Mouse (Mus musculus) embryonic facial prominence, embryonic 12.5 days (tissue): Measurements from ENCODE around the gene Chd5. TPM values are rescaled to one million over a fixed set of nuclear protein-coding genes. Genes with fewer than 3 reads are reported as not detected.

Experiments used
- ATAC-seq: fragments of 200-750 bp; cut with Nextera tagmentation; 2 replicates; pipeline ENCODE4 v1.8.0; 2017; ENCODE audit not compliant: insufficient number of reproducible peaks, insufficient read depth, low FRiP score, low TSS enrichment
- H3K27ac ChIP-seq: fragments of 300-500 bp; sonication (generic); 2 replicates; pipeline ENCODE4 v1.5.1; 2016; ENCODE audit warnings: mild to moderate bottlenecking
- H3K27me3 ChIP-seq: fragments of 300-500 bp; sonication (generic); 2 replicates; pipeline ENCODE4 v1.6.1; 2016; ENCODE audit warnings: mild to moderate bottlenecking, moderate library complexity
- H3K36me3 ChIP-seq: fragments of 300-500 bp; sonication (generic); 2 replicates; pipeline ENCODE4 v1.6.1; 2016; ENCODE audit warnings: mild to moderate bottlenecking
- H3K4me1 ChIP-seq: fragments of 300-500 bp; sonication (generic); 2 replicates; pipeline ENCODE4 v1.6.1; 2016
- H3K4me2 ChIP-seq: fragments of 300-500 bp; sonication (generic); replicated peaks from 2 replicates; pipeline ENCODE4 v1.6.1; 2016; ENCODE audit warnings: mild to moderate bottlenecking, moderate library complexity
- H3K4me3 ChIP-seq: fragments of 300-500 bp; sonication (generic); 2 replicates; pipeline ENCODE4 v1.5.1; 2016; ENCODE audit warnings: mild to moderate bottlenecking
- H3K9ac ChIP-seq: fragments of 300-500 bp; sonication (generic); 2 replicates; pipeline ENCODE4 v1.6.1; 2016; ENCODE audit warnings: mild to moderate bottlenecking, moderate library complexity
- H3K9me3 ChIP-seq: fragments of 300-500 bp; sonication (generic); 2 replicates; pipeline ENCODE4 v1.6.1; 2016; ENCODE audit warnings: mild to moderate bottlenecking, moderate library complexity
- WGBS: fragments of 180-500 bp; shearing (Covaris S2); methylation state at CpG from one replicate; pipeline ENCODE4 v1.1.7; 2016; 5-methylcytosine and 5-hydroxymethylcytosine counted together
- polyA plus RNA-seq: library from polyadenylated mRNA; unstranded; fragments of >200 nt; fragmentation: Nextera tagmentation; extraction: Ambion mirVana; gene quantifications from 2 replicates; pipeline ENCODE4 v1.2.1, GENCODE M21; 2016

Chd5 gene
- polyA plus RNA-seq, result 0.33 and 0.46 TPM in 2 replicates

- H3K4me3 ChIP-seq, result peak within 1 kb of the TSS; percentile 59
- peak within 1 kb of the TSS; percentile 100 for H3K4me2 ChIP-seq
- peaks cover 23% of the 10 kb centered on the region for H3K36me3 ChIP-seq
- ATAC-seq, result no peak
- WGBS, result under 1% methylated on average over 61 of the region's 120 CpGs
- H3K9me3 ChIP-seq, result no peaks in the 10 kb centered on the region
- peaks cover 70% of the 10 kb centered on the region for H3K27me3 ChIP-seq
- H3K9ac ChIP-seq, result peak within 1 kb of the TSS; percentile 63
- no peak within 1 kb of the TSS for H3K27ac ChIP-seq
- H3K4me1 ChIP-seq, result peaks cover 16% of the 10 kb centered on the region; the same call in 1 of the 2 replicates
Measured at GRCm38 (mm10) chr4:152338419-152339292, at the start of gene Chd5. TSS of gene Chd5 (plus strand) at chr4:152338651.

GRCm38 (mm10) chr4:152290385-152290784 lies 48.1 kb upstream of the Chd5 start:
- Histone ChIP-seq H3K27ac (no peak overlapping the region), H3K9me3 (peaks cover 3% of the 10 kb centered on the region; the same call in 1 of the 2 replicates), H3K4me1 (peaks cover 18% of the 10 kb centered on the region), H3K9ac (peak overlapping the region; percentile 41), H3K4me3 (peak overlapping the region; percentile 29), H3K36me3 (no peaks in the 10 kb centered on the region), H3K4me2 (peak overlapping the region; percentile 56), H3K27me3 (peaks cover 83% of the 10 kb centered on the region)
- ATAC-seq, result no peak
- WGBS, result under 1% methylated on average over 39 of the region's 39 CpGs

- Histone ChIP-seq H3K27ac (no peak overlapping the region), H3K9me3 (peaks cover 3% of the 10 kb centered on the region; the same call in 1 of the 2 replicates), H3K4me2 (peak overlapping the region; percentile 56), H3K4me3 (peak overlapping the region; percentile 29; the same call in 1 of the 2 replicates), H3K36me3 (no peaks in the 10 kb centered on the region), H3K9ac (no peak overlapping the region), H3K27me3 (peaks cover 83% of the 10 kb centered on the region), H3K4me1 (peaks cover 22% of the 10 kb centered on the region)
- no peak for ATAC-seq
- 6% methylated on average over 11 of the region's 11 CpGs for WGBS
Measured at GRCm38 (mm10) chr4:152290991-152291390, 47.5 kb upstream of the Chd5 start.

- peaks cover 22% of the 10 kb centered on the region for H3K4me1 ChIP-seq
- peak within 1 kb of the TSS; percentile 41; the same call in 1 of the 2 replicates for H3K9ac ChIP-seq
- 20% methylated on average over 6 of the region's 6 CpGs for WGBS
- peak within 1 kb of the TSS; percentile 56 for H3K4me2 ChIP-seq
- H3K27ac ChIP-seq, result no peak within 1 kb of the TSS
- ATAC-seq, result no peak
- no peaks in the 10 kb centered on the region for H3K36me3 ChIP-seq
- H3K4me3 ChIP-seq, result peak within 1 kb of the TSS; percentile 29
- H3K27me3 ChIP-seq, result peaks cover 78% of the 10 kb centered on the region
- peaks cover 3% of the 10 kb centered on the region; the same call in 1 of the 2 replicates for H3K9me3 ChIP-seq
Measured at GRCm38 (mm10) chr4:152291562-152291961, 46.9 kb upstream of the Chd5 start, which contains the start of gene Hes3. TSS of gene Hes3 (minus strand) at chr4:152291662.

- Histone ChIP-seq H3K9me3 (peaks cover 3% of the 10 kb centered on the region; the same call in 1 of the 2 replicates), H3K4me1 (peaks cover 20% of the 10 kb centered on the region), H3K9ac (no peak overlapping the region), H3K27ac (no peak overlapping the region), H3K4me2 (no peak overlapping the region), H3K4me3 (no peak overlapping the region), H3K36me3 (no peaks in the 10 kb centered on the region), H3K27me3 (peaks cover 71% of the 10 kb centered on the region)
- ATAC-seq, result no peak
- WGBS, result 20% methylated on average over 12 of the region's 12 CpGs
Measured at GRCm38 (mm10) chr4:152292102-152292765, 46.2 kb upstream of the Chd5 start.

- 51% methylated on average over 10 of the region's 10 CpGs for WGBS
- Histone ChIP-seq H3K4me2 (no peak overlapping the region), H3K27me3 (peaks cover 56% of the 10 kb centered on the region), H3K36me3 (peaks cover under 1% of the 10 kb centered on the region; the same call in 1 of the 2 replicates), H3K9ac (no peak overlapping the region), H3K4me3 (no peak overlapping the region), H3K9me3 (no peaks in the 10 kb centered on the region), H3K4me1 (peaks cover 32% of the 10 kb centered on the region), H3K27ac (no peak overlapping the region)
- no peak for ATAC-seq
Measured at GRCm38 (mm10) chr4:152294188-152294929, 44.1 kb upstream of the Chd5 start.

GRCm38 (mm10) chr4:152295916-152296315 lies 42.5 kb upstream of the Chd5 start:
- Histone ChIP-seq H3K9ac (no peak overlapping the region), H3K9me3 (no peaks in the 10 kb centered on the region), H3K4me3 (no peak overlapping the region), H3K36me3 (peaks cover 15% of the 10 kb centered on the region), H3K4me1 (peaks cover 22% of the 10 kb centered on the region), H3K27ac (no peak overlapping the region), H3K27me3 (peaks cover 41% of the 10 kb centered on the region), H3K4me2 (no peak overlapping the region)
- 38% methylated on average over 4 of the region's 4 CpGs for WGBS
- no peak for ATAC-seq

GRCm38 (mm10) chr4:152296371-152296770 lies 42.1 kb upstream of the Chd5 start:
- ATAC-seq, result no peak
- WGBS, result 19% methylated on average over 8 of the region's 8 CpGs
- 0 out of 2 replicates have a peak overlapping the region, but pooled peaks have one; percentile 23 for H3K27ac ChIP-seq
- H3K4me3 ChIP-seq, result peak overlapping the region; percentile 99
- no peaks in the 10 kb centered on the region for H3K9me3 ChIP-seq
- H3K9ac ChIP-seq, result peak overlapping the region; percentile 49; the same call in 1 of the 2 replicates
- H3K27me3 ChIP-seq, result peaks cover 36% of the 10 kb centered on the region
- H3K4me1 ChIP-seq, result peaks cover 20% of the 10 kb centered on the region
- H3K36me3 ChIP-seq, result peaks cover 20% of the 10 kb centered on the region
- peak overlapping the region; percentile 95 for H3K4me2 ChIP-seq

- H3K36me3 ChIP-seq, result peaks cover 27% of the 10 kb centered on the region
- H3K27me3 ChIP-seq, result peaks cover 28% of the 10 kb centered on the region
- H3K27ac ChIP-seq, result peak within 1 kb of the TSS; percentile 77
- ATAC-seq, result peak; percentile 92
- H3K4me2 ChIP-seq, result peak within 1 kb of the TSS; percentile 95
- no peaks in the 10 kb centered on the region for H3K9me3 ChIP-seq
- peak within 1 kb of the TSS; percentile 99 for H3K4me3 ChIP-seq
- WGBS, result under 1% methylated on average over 119 of the region's 119 CpGs
- H3K9ac ChIP-seq, result peak within 1 kb of the TSS; percentile 98
- H3K4me1 ChIP-seq, result peaks cover 20% of the 10 kb centered on the region
Measured at GRCm38 (mm10) chr4:152296874-152297861, 41.3 kb upstream of the Chd5 start, which contains the start of gene Icmt. TSS of gene Icmt (plus strand) at chr4:152297227.

GRCm38 (mm10) chr4:152298836-152299235 lies 39.6 kb upstream of the Chd5 start:
- 84% methylated on average over 14 of the region's 14 CpGs for WGBS

More at GRCm38 (mm10) chr4:152298836-152299235, 39.6 kb upstream of the Chd5 start:
- no peak overlapping the region for H3K4me3 ChIP-seq
- no peak overlapping the region for H3K9ac ChIP-seq
- H3K9me3 ChIP-seq, result no peaks in the 10 kb centered on the region
- peaks cover 12% of the 10 kb centered on the region for H3K27me3 ChIP-seq
- peaks cover 20% of the 10 kb centered on the region for H3K4me1 ChIP-seq
- H3K27ac ChIP-seq, result no peak overlapping the region
- no peak for ATAC-seq
- H3K36me3 ChIP-seq, result peaks cover 44% of the 10 kb centered on the region
- H3K4me2 ChIP-seq, result peak overlapping the region; percentile 95; the same call in 1 of the 2 replicates
